13 mouse cellular contexts compared by ENCODE assay signal in the genomic region with DNA sequence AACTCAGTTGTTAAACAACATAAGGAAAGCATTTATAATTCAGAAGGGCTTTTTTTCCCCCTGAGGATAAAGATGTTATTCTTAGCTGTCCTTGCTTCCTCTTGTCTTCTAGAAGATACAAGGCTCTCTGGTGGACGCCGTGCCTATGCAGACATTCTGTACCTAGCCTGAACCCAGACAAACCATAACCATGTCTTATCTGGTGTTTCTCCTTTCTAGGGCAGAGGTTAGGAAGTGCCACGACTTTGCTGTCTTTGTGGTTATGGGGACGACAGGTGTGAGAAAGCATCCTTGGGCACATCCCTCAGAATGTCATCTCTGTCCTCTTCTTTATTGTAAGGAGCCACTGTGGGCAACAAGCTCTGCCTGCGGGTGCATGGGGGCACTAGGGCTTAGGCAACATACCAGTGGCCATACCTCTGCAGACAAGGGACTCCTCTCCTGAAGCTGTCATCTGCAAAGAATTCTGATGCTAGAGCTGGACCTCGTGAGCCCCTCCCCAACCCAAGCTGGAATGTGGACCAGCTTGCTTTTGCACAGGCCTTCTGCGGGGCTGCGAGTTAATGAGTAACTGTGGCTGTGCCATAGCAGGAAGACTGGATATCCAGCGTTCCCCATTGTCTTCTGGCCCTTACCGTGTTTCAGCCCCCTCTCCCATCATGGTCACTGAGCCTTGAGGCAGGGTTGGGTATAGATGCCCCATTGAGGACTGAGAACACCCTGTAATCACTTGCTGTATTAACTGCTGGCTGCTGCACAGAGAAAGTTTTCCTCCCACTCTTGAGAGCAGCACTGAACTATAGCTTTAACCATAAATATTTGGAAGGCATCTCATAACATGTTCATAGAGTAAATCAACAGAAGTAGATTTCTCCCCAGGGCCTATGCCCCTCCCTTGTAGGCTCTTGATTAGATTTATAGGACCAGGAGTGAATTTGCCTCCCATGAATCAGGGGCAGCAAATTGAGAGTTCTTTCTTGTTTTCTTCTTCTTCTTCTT. TPM values are rescaled to one million over a fixed set of nuclear protein-coding genes. Genes with fewer than 3 reads are reported as not detected.
DNase-seq lines count a peak whose midpoint lies in the region; ATAC-seq and TF ChIP-seq lines count a peak whose summit lies in the region.
"Had no signal": no experiment of that assay in that cellular context is flagged by ENCODE, and none has a peak within 500 bp of the region (broad histone marks: within the 10 kb centered on the region; RNA-seq: fewer than 3 reads in every experiment).

No protein-coding gene starts in this region.

- no peak for TF ChIP-seq CTCF in stomach, postnatal 0 days (IDR thresholded peaks at IDR 0.05; ENCODE audit: low read depth)

- TF ChIP-seq EP300 in stomach, postnatal 0 days (optimal IDR thresholded peaks at IDR 0.05) = no peak

- no peak overlapping the region for H3K4me3 ChIP-seq in intestine, embryonic 14.5 days (ENCODE audit: low read depth, low read length)
- no peak overlapping the region for H3K4me3 ChIP-seq in stomach, postnatal 0 days (ENCODE audit: low read depth, low read length)
- H3K4me3 ChIP-seq in forebrain, embryonic 10.5 days = no peak overlapping the region
- H3K4me3 ChIP-seq: heart, embryonic 12.5 days; hindbrain, embryonic 12.5 days; megakaryocyte, embryonic 14.5 days had no signal

- H3K9ac ChIP-seq in intestine, embryonic 14.5 days (ENCODE audit: low read length) = no peak overlapping the region
- no peak overlapping the region for H3K9ac ChIP-seq in stomach, postnatal 0 days (ENCODE audit: low read length)
- H3K9ac ChIP-seq: heart, embryonic 12.5 days; hindbrain, embryonic 12.5 days had no signal

- H3K9me3 ChIP-seq in intestine, embryonic 14.5 days (ENCODE audit: control insufficient read depth, low read length) = no peaks in the 10 kb centered on the region
- no peaks in the 10 kb centered on the region for H3K9me3 ChIP-seq in stomach, postnatal 0 days (ENCODE audit: control insufficient read depth, low read length)
- H3K9me3 ChIP-seq in forebrain, embryonic 10.5 days = no peaks in the 10 kb centered on the region
- H3K9me3 ChIP-seq: heart, embryonic 12.5 days; hindbrain, embryonic 12.5 days; megakaryocyte, embryonic 14.5 days had no signal

- peak overlapping the region; percentile 18; the same call in 1 of the 2 replicates for H3K4me2 ChIP-seq in intestine, embryonic 14.5 days (ENCODE audit: low read length)
- 0 out of 2 replicates have a peak overlapping the region, but pooled peaks have one; percentile 11 for H3K4me2 ChIP-seq in stomach, postnatal 0 days (replicated peaks; ENCODE audit: low read depth)
- H3K4me2 ChIP-seq: heart, embryonic 12.5 days; hindbrain, embryonic 12.5 days had no signal

- H3K4me1 ChIP-seq in intestine, embryonic 14.5 days (replicated peaks; ENCODE audit: control insufficient read depth, insufficient read depth, low read length) = peaks cover 13% of the 10 kb centered on the region
- peaks cover 5% of the 10 kb centered on the region; the same call in 1 of the 2 replicates for H3K4me1 ChIP-seq in stomach, postnatal 0 days (replicated peaks; ENCODE audit: control insufficient read depth, insufficient read depth)
- no peaks in the 10 kb centered on the region; the same call in 1 of the 2 replicates for H3K4me1 ChIP-seq in forebrain, embryonic 10.5 days
- H3K4me1 ChIP-seq: hindbrain, embryonic 12.5 days; megakaryocyte, embryonic 14.5 days had no signal

- no peaks in the 10 kb centered on the region for H3K27me3 ChIP-seq in intestine, embryonic 14.5 days (replicated peaks; ENCODE audit: control insufficient read depth, insufficient read depth, low read length)
- no peaks in the 10 kb centered on the region for H3K27me3 ChIP-seq in stomach, postnatal 0 days (ENCODE audit: control insufficient read depth, insufficient read depth, low read length)
- no peaks in the 10 kb centered on the region for H3K27me3 ChIP-seq in forebrain, embryonic 10.5 days (ENCODE audit: poor library complexity, severe bottlenecking)
- H3K27me3 ChIP-seq: heart, embryonic 12.5 days; hindbrain, embryonic 12.5 days had no signal

- WGBS in intestine, embryonic 14.5 days = 36% methylated on average over 10 of the region's 10 CpGs
- 34% methylated on average over 10 of the region's 10 CpGs for WGBS in stomach, postnatal 0 days
- 74% methylated on average over 10 of the region's 10 CpGs for WGBS in forebrain, embryonic 10.5 days

- H3K36me3 ChIP-seq in intestine, embryonic 14.5 days (ENCODE audit: control insufficient read depth, insufficient read depth, low read length) = no peaks in the 10 kb centered on the region
- no peaks in the 10 kb centered on the region for H3K36me3 ChIP-seq in stomach, postnatal 0 days (ENCODE audit: control insufficient read depth, insufficient read depth, low read length)
- H3K36me3 ChIP-seq in forebrain, embryonic 10.5 days (replicated peaks) = no peaks in the 10 kb centered on the region
- H3K36me3 ChIP-seq: heart, embryonic 12.5 days; hindbrain, embryonic 12.5 days had no signal

- ATAC-seq in intestine, embryonic 14.5 days (replicated peaks; ENCODE audit: low FRiP score, low TSS enrichment, low read depth) = peak; percentile 89
- peak; percentile 88 for ATAC-seq in stomach, postnatal 0 days (ENCODE audit: low FRiP score, low TSS enrichment)

- DNase-seq in intestine, embryonic 14.5 days (ENCODE audit: low spot score) = peak; percentile 78
- DNase-seq in kidney, adult 18-20 months = peak; percentile 44
- DNase-seq in kidney, postnatal 4 days = peak; percentile 68 to 81
- peak; percentile 72 for DNase-seq in stomach, postnatal 0 days (ENCODE audit: low spot score)
- DNase-seq in cerebellum, adult 9-11 months = no peak
- DNase-seq in layer of hippocampus, postnatal 10 days (ENCODE audit: low spot score in 2 of 2) = no peak
- DNase-seq in forebrain, embryonic 10.5 days (ENCODE audit: extremely low spot score, low spot score) = no peak
- no peak for DNase-seq in cerebellum, postnatal 25 days
- DNase-seq: cerebellum, adult 11 months; embryo, embryonic 11 days had no signal

- peak overlapping the region; percentile 69 for H3K27ac ChIP-seq in intestine, embryonic 14.5 days (ENCODE audit: low read depth)
- peak overlapping the region; percentile 77 for H3K27ac ChIP-seq in stomach, postnatal 0 days (replicated peaks)
- no peak overlapping the region for H3K27ac ChIP-seq in forebrain, embryonic 10.5 days
- H3K27ac ChIP-seq: hindbrain, embryonic 12.5 days had no signal

RNA-seq across cellular contexts. Expression of a gene that starts 36.9 kb away (rescaled TPM):
- 2.4 and 3.4 TPM in 2 replicates for polyA plus RNA-seq in intestine, embryonic 14.5 days (2014; fragmentation: Nextera tagmentation; extraction: Ambion mirVana)
- 40.8 and 41.3 TPM in 2 replicates for polyA plus RNA-seq in stomach, postnatal 0 days (2015; fragmentation: Nextera tagmentation; extraction: Ambion mirVana)
- total RNA-seq in layer of hippocampus, postnatal 10 days (2021) = 1 to 10 TPM in 1 of 2 experiments, under 1 TPM in 1; 0.50 to 1.3 TPM
- polyA plus RNA-seq in forebrain, embryonic 10.5 days (2016; fragmentation: Nextera tagmentation; extraction: Ambion mirVana) = 0.79 and 0.87 TPM in 2 replicates

RNA-seq across cellular contexts. Expression of a gene that starts 59.3 kb away (rescaled TPM):
- polyA plus RNA-seq in intestine, embryonic 14.5 days (2014; fragmentation: Nextera tagmentation; extraction: Ambion mirVana) = 4.5 and 6.7 TPM in 2 replicates
- polyA plus RNA-seq in stomach, postnatal 0 days (2015; fragmentation: Nextera tagmentation; extraction: Ambion mirVana) = 2.4 TPM in 2 replicates
- total RNA-seq in layer of hippocampus, postnatal 10 days (2021) = 10 to 100 TPM; 25.8 to 33.4 TPM
- 0.89 and 1.1 TPM in 2 replicates for polyA plus RNA-seq in forebrain, embryonic 10.5 days (2016; fragmentation: Nextera tagmentation; extraction: Ambion mirVana)

Comparison
In these comparisons a context has a peak if more than half of its experiments do, and no peak if none do; other contexts are left out.
1. DNase-seq: peak in intestine, embryonic 14.5 days (single experiment), kidney, adult 18-20 months (single experiment), kidney, postnatal 4 days (2 of 2) and stomach, postnatal 0 days (single experiment); none in cerebellum, adult 9-11 months (single experiment), layer of hippocampus, postnatal 10 days (0 of 2), forebrain, embryonic 10.5 days (single experiment) and cerebellum, postnatal 25 days (0 of 2).